Mouse (Mus musculus): ENCODE measurements around the gene Npdc1. TPM values are rescaled to one million over a fixed set of nuclear protein-coding genes. Genes with fewer than 3 reads are reported as not detected.
A peak's percentile ranks its signal among the peaks of the same experiment; 100 is the strongest.

Gene Npdc1
- polyA plus RNA-seq, 1 experiment from 2014 or later, result 29.5 TPM

- 2% methylated on average over 42 of the region's 42 CpGs for WGBS
- Histone ChIP-seq H3K4me3 (ENCODE audit: control insufficient read depth in 1 of 2, insufficient read depth in 1 of 2, low read depth in 1 of 2, low read length in 2 of 2) (peak overlapping the region; percentile 72 to 73), H3K4me2 (ENCODE audit: low read length) (peak overlapping the region; percentile 99), H3K36me3 (ENCODE audit: control insufficient read depth, insufficient read depth, low read length) (peaks cover 27% of the 10 kb centered on the region), H3K9ac (ENCODE audit: low read length) (peak overlapping the region; percentile 77), H3K9me3 (ENCODE audit: control insufficient read depth, low read length) (no peaks in the 10 kb centered on the region), H3K27me3 (ENCODE audit: control insufficient read depth, insufficient read depth, low read length) (peaks cover 3% of the 10 kb centered on the region; the same call in 1 of the 2 replicates), H3K4me1 (ENCODE audit: control insufficient read depth in 2 of 2, insufficient read depth in 2 of 2, low read length in 2 of 2) (peaks cover 13 to 22% of the 10 kb centered on the region in 2 experiments), H3K27ac (replicated peaks in 1 of 2; ENCODE audit: control insufficient read depth in 1 of 2, insufficient read depth in 1 of 2, low read depth in 2 of 2, low read length in 2 of 2) (no peak overlapping the region)
- peak; percentile 6; the same call in 1 of the 2 replicates for ATAC-seq (ENCODE audit: insufficient number of reproducible peaks, insufficient read depth, low FRiP score, low read depth)
Measured at GRCm38 (mm10) chr2:25372644-25373391, 26.3 kb upstream of the Npdc1 start.

- Histone ChIP-seq H3K4me3 (ENCODE audit: control insufficient read depth in 1 of 2, insufficient read depth in 1 of 2, low read depth in 1 of 2, low read length in 2 of 2) (peak overlapping the region; percentile 72 to 73), H3K4me1 (ENCODE audit: control insufficient read depth in 2 of 2, insufficient read depth in 2 of 2, low read length in 2 of 2) (peaks cover 13 to 22% of the 10 kb centered on the region in 2 experiments), H3K27ac (replicated peaks in 1 of 2; ENCODE audit: control insufficient read depth in 1 of 2, insufficient read depth in 1 of 2, low read depth in 2 of 2, low read length in 2 of 2) (no peak overlapping the region), H3K9ac (ENCODE audit: low read length) (peak overlapping the region; percentile 77), H3K9me3 (ENCODE audit: control insufficient read depth, low read length) (no peaks in the 10 kb centered on the region), H3K27me3 (ENCODE audit: control insufficient read depth, insufficient read depth, low read length) (peaks cover 3% of the 10 kb centered on the region; the same call in 1 of the 2 replicates), H3K36me3 (ENCODE audit: control insufficient read depth, insufficient read depth, low read length) (peaks cover 33% of the 10 kb centered on the region), H3K4me2 (ENCODE audit: low read length) (peak overlapping the region; percentile 99)
- no peak for ATAC-seq (ENCODE audit: insufficient number of reproducible peaks, insufficient read depth, low FRiP score, low read depth)
- 39% methylated on average over 2 of the region's 2 CpGs for whole genome bisulfite sequencing
Measured at GRCm38 (mm10) chr2:25373431-25373830, 25.7 kb upstream of the Npdc1 start.

GRCm38 (mm10) chr2:25376589-25376988, 22.6 kb upstream of the Npdc1 start:
- no peaks in the 10 kb centered on the region for H3K9me3 ChIP-seq (ENCODE audit: control insufficient read depth, low read length)

GRCm38 (mm10) chr2:25384492-25384891, 14.7 kb upstream of the Npdc1 start:
- no peak for ATAC-seq (ENCODE audit: insufficient number of reproducible peaks, insufficient read depth, low FRiP score, low read depth)

More at GRCm38 (mm10) chr2:25376589-25376988, 22.6 kb upstream of the Npdc1 start:
- H3K27ac ChIP-seq (replicated peaks in 1 of 2; ENCODE audit: control insufficient read depth in 1 of 2, insufficient read depth in 1 of 2, low read depth in 2 of 2, low read length in 2 of 2), result no peak overlapping the region
- peaks cover 35% of the 10 kb centered on the region for H3K36me3 ChIP-seq (ENCODE audit: control insufficient read depth, insufficient read depth, low read length)
- H3K27me3 ChIP-seq (ENCODE audit: control insufficient read depth, insufficient read depth, low read length), result no peaks in the 10 kb centered on the region
- H3K4me3 ChIP-seq (ENCODE audit: control insufficient read depth in 1 of 2, insufficient read depth in 1 of 2, low read depth in 1 of 2, low read length in 2 of 2), result no peak overlapping the region
- H3K4me1 ChIP-seq (ENCODE audit: control insufficient read depth in 2 of 2, insufficient read depth in 2 of 2, low read length in 2 of 2), result peaks cover 12 to 20% of the 10 kb centered on the region in 2 experiments
- whole genome bisulfite sequencing, result 55% methylated on average over 4 of the region's 4 CpGs
- no peak overlapping the region for H3K9ac ChIP-seq (ENCODE audit: low read length)
- ATAC-seq (ENCODE audit: insufficient number of reproducible peaks, insufficient read depth, low FRiP score, low read depth), result no peak
- no peak overlapping the region for H3K4me2 ChIP-seq (ENCODE audit: low read length)

GRCm38 (mm10) chr2:25391266-25391665, 7.9 kb upstream of the Npdc1 start:
- H3K27me3 ChIP-seq (ENCODE audit: control insufficient read depth, insufficient read depth, low read length), result peaks cover 25% of the 10 kb centered on the region
- 61% methylated on average over 5 of the region's 5 CpGs for WGBS
- no peaks in the 10 kb centered on the region for H3K36me3 ChIP-seq (ENCODE audit: control insufficient read depth, insufficient read depth, low read length)
- H3K4me3 ChIP-seq (ENCODE audit: control insufficient read depth in 1 of 2, insufficient read depth in 1 of 2, low read depth in 1 of 2, low read length in 2 of 2), result no peak overlapping the region
- no peak overlapping the region for H3K9ac ChIP-seq (ENCODE audit: low read length)
- no peak for ATAC-seq (ENCODE audit: insufficient number of reproducible peaks, insufficient read depth, low FRiP score, low read depth)
- H3K9me3 ChIP-seq (ENCODE audit: control insufficient read depth, low read length), result no peaks in the 10 kb centered on the region
- H3K4me2 ChIP-seq (ENCODE audit: low read length), result no peak overlapping the region
- peaks cover 9 to 15% of the 10 kb centered on the region in 2 experiments for H3K4me1 ChIP-seq (ENCODE audit: control insufficient read depth in 2 of 2, insufficient read depth in 2 of 2, low read length in 2 of 2)
- H3K27ac ChIP-seq (replicated peaks in 1 of 2; ENCODE audit: control insufficient read depth in 1 of 2, insufficient read depth in 1 of 2, low read depth in 2 of 2, low read length in 2 of 2), result no peak overlapping the region

More at GRCm38 (mm10) chr2:25384492-25384891, 14.7 kb upstream of the Npdc1 start:
- Histone ChIP-seq H3K9ac (ENCODE audit: low read length) (no peak overlapping the region), H3K4me2 (ENCODE audit: low read length) (no peak overlapping the region), H3K27ac (replicated peaks in 1 of 2; ENCODE audit: control insufficient read depth in 1 of 2, insufficient read depth in 1 of 2, low read depth in 2 of 2, low read length in 2 of 2) (no peak overlapping the region), H3K27me3 (ENCODE audit: control insufficient read depth, insufficient read depth, low read length) (no peaks in the 10 kb centered on the region; the same call in 1 of the 2 replicates), H3K9me3 (ENCODE audit: control insufficient read depth, low read length) (no peaks in the 10 kb centered on the region), H3K4me3 (ENCODE audit: control insufficient read depth in 1 of 2, insufficient read depth in 1 of 2, low read depth in 1 of 2, low read length in 2 of 2) (no peak overlapping the region), H3K36me3 (ENCODE audit: control insufficient read depth, insufficient read depth, low read length) (no peaks in the 10 kb centered on the region), H3K4me1 (ENCODE audit: control insufficient read depth in 2 of 2, insufficient read depth in 2 of 2, low read length in 2 of 2) (no peaks in the 10 kb centered on the region)
- WGBS, result 51% methylated on average over 5 of the region's 5 CpGs

GRCm38 (mm10) chr2:25394281-25395221, 4.6 kb upstream of the Npdc1 start:
- Histone ChIP-seq H3K9me3 (ENCODE audit: control insufficient read depth, low read length) (no peaks in the 10 kb centered on the region), H3K27me3 (ENCODE audit: control insufficient read depth, insufficient read depth, low read length) (peaks cover 58% of the 10 kb centered on the region), H3K4me3 (ENCODE audit: control insufficient read depth in 1 of 2, insufficient read depth in 1 of 2, low read depth in 1 of 2, low read length in 2 of 2) (no peak overlapping the region), H3K36me3 (ENCODE audit: control insufficient read depth, insufficient read depth, low read length) (no peaks in the 10 kb centered on the region), H3K27ac (replicated peaks in 1 of 2; ENCODE audit: control insufficient read depth in 1 of 2, insufficient read depth in 1 of 2, low read depth in 2 of 2, low read length in 2 of 2) (no peak overlapping the region), H3K9ac (ENCODE audit: low read length) (no peak overlapping the region), H3K4me1 (ENCODE audit: control insufficient read depth in 2 of 2, insufficient read depth in 2 of 2, low read length in 2 of 2) (peaks cover 9 to 18% of the 10 kb centered on the region in 2 experiments), H3K4me2 (ENCODE audit: low read length) (no peak overlapping the region)
- ATAC-seq (ENCODE audit: insufficient number of reproducible peaks, insufficient read depth, low FRiP score, low read depth), result no peak
- WGBS, result 39% methylated on average over 3 of the region's 3 CpGs
